Mouse (Mus musculus): Measurements from ENCODE around the gene Otub1. TPM values are rescaled to one million over a fixed set of nuclear protein-coding genes. Genes with fewer than 3 reads are reported as not detected.

Gene Otub1
- total RNA-seq, 2 experiments from 2014 or later: 77.4 to 79.9 TPM

- peak in 1 of 2 experiments; percentile 35 for DNase-seq
Measured at GRCm38 (mm10) chr19:7180756-7181405, 25.2 kb downstream of the Otub1 start.

DNA sequence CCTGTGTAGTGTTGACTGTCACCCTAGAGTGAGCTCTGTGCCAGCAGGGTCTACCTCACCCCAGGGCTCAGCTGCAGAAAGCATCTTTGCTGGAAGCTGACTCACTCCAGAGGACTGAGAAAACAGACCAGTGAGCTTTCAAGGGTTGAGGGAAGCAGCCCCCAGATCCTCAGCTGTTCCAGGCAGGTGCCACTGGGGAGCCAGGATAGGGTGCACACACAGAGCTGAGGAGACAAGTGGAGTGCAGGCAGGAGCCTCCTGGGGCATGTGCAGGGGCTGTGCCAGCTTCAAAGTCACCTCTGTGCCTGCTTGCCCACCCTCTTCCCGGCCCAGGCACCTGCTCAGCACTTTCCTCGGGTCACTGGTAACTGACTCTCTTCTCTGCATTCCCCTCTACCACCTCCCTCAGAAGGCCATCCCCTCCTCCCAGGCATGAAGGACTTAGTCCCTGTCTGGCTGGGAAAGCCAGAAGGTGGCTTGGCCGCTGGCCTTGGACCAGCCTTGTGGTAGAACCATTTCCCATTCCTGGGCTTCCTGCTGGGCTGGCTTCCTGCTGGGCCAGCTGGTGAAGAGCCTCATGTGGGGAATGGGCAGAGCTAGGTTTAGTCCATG lies 27.2 kb downstream of the Otub1 start:
- intact Hi-C loops (cut with DNase I): no loop called here
- DNase-seq: no peak

More at GRCm38 (mm10) chr19:7180756-7181405, 25.2 kb downstream of the Otub1 start:
- intact Hi-C loops (cut with DNase I): no loop called here

DNA sequence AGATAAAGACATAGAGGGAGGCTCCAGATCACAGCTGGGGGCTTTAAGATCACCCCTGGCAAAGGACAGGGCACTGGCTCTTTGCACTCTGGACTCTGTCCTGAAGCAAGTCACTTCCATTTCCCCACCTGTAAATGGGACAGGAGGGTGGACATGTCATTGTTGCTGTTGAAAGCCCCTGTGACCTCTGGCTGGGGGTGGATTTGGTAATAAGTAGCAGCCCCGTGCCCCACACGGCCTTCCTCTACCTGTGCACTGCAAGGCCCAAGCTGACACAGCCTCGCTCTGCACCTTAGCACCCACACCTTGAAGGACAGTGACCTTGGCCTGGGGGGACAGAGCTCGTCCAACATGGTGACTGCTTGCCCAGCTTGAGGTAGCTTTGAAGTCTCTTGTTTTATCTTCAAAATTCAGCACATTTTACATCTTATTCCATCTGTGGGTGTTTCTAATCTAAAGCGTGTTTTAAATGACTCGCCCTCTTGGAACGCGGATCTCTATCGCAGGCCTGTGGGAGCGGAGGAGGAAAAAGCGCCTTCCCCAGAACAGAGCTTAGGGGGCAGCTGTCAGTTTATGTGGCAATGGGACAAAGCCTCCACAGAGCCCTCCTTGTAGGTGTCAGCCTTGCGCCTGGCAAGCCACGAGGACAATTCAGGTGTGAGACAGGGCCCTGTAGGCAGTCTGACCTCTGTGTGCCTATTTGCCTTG lies 28.2 kb downstream of the Otub1 start:
- intact Hi-C loops (cut with DNase I): no loop called here

DNA sequence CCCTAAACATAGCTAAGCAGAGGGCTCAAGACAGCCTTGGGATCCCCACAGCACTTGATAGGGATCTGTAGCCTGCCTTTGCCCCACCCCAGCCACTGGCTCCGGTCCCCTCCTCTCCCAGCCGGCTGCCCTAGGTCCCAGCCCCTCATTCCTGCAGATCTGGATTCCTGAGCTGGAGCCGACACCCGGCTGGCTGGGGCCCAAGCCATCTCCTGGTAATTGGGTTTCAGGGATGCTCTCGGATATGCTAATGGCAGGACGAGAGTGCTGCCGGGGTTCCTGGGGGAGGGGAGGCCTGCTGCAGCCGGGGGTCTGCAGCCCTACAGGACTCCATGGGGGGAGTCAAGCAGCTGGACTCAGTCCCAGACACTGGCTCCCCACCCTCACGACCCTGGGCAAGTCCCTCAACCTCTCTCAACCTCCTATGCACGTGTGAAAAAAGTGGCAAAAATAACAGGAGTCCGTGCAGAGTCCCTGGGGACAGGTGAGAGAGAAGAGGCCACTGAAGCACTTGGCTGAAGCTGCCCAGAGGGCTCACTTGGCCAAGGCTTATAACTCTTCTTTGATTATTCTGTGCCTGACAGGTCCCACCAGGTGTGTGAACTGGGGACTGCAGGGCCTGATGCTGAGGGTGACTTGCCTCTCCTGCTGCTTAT lies 29.9 kb downstream of the Otub1 start:
- intact Hi-C loops (cut with DNase I): no loop called here
- DNase-seq: no peak

More for the DNA sequence above, 28.2 kb downstream of the Otub1 start:
- no peak for DNase-seq

DNA sequence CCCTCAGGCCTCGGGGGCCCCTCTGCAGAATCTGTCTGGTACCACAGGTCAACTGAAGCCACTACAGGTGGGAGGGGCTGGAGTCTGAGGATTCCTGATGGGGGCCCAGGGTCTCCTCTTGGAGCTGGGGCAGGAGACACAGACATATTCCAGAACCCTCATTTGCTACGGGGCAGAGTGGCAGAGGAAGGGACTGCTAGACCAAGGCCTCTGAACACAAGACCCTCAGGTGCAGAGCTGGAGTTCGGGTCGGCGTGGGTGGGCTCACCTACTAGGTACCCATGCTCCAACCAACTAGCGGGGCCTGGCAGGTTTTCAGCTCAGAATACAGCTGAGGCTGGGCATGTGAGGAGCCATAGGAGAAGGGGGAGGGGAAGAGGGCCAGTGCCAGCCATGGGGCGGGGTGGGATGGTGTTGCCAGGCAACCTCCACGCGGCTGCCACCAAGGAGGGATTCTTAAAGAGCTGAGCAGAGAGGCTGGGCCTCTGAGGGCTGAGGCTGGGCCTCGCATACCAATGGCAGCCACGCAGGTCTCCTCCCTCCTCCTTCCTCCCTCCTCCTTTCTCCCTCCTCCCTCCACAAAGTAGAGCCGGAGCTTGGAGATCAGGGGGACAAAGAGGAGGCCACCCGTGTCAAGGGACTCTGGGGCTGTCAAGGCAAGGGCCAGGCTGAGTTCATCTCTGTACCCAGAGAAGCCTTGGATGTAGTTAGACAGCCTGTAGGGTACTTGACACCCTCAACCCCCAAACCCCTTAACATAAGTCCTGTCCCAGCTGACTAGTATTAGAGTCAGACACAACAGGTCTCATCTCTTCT lies 33.9 kb downstream of the Otub1 start:
- DNase-seq: no peak
- intact Hi-C loops (cut with DNase I): no loop called here

DNA sequence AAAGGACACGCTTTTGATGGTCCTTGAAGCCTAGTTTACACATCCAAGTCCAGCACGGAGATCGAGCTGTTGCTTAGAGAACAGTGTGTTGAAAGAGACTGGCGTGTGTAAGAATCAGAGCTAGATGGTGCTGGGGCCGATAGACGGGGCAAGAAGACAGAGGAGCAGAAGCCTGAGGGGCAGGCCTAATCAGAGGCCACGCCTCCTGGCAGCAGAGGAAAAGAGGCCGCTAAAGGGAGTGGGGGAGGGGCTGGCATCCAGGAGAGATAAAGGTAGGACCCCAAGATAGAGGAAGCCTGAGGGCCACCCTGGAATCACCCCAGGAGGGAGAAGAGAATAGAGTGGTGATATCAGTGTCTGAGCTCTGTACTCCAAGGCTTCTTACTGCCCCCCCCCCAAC lies 34.7 kb downstream of the Otub1 start:
- no peak for DNase-seq
- intact Hi-C loops (cut with DNase I): no loop called here

DNA sequence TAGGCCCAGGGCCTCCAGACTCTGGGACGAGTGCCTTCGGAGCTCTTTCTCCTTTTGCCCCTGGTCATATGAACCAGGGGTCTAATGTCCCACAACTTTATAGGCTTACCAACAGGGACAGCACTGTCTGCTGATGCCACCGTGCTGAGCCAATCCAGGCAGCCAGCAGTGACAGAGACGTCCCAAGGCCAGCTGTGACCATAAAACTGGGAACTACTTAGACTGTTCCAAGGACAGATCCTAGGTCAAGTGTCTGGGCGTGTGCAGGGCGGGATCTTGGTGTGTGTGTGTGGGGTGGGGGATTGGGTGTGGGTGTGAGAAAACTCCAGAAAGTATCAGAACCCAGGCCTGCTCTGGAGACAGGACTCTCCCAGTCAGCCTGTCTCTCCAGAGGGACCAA lies 35.2 kb downstream of the Otub1 start:
- no peak for DNase-seq
- intact Hi-C loops (cut with DNase I): no loop called here

DNA sequence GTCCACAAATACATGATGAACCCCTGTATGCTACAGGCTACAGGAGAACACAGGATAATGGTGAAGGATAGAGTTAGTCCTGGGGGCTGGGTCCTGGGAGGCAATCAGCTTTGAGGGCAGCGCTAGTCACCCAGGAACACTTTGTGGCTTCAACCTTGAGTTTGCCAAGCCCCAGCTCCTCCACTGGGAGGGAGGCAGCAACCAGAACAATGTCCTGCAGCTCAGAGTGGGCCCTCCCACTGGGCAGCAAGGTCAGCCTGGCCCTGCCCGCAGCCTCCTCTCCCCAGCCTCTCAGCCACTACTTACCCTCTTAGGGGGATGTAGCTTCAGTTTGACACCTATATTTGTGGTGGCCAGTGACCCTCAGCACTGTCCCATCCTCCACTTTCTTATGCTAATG lies 37.7 kb downstream of the Otub1 start:
- no peak for DNase-seq
- intact Hi-C loops (cut with DNase I): no loop called here

DNA sequence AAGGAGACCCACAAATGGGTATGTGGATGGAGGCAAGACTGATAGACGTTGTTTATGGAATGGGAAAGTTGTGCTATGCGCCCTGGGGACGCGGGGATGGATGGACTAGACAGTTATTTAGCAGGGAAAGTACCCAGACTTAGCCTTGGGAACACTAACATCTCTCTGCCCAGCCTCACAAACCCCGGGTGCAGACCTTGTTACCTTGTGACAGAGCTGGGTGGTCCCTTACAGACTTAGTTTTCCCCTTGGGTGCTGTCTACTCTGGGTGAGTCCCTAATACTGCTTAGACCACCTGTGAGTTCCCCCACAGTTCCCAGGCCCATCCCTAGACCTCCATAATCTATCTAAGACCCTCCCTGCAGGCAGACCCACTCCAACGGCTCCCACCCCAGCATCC lies 39.3 kb downstream of the Otub1 start:
- intact Hi-C loops (cut with DNase I): no loop called here
- no peak for DNase-seq

DNA sequence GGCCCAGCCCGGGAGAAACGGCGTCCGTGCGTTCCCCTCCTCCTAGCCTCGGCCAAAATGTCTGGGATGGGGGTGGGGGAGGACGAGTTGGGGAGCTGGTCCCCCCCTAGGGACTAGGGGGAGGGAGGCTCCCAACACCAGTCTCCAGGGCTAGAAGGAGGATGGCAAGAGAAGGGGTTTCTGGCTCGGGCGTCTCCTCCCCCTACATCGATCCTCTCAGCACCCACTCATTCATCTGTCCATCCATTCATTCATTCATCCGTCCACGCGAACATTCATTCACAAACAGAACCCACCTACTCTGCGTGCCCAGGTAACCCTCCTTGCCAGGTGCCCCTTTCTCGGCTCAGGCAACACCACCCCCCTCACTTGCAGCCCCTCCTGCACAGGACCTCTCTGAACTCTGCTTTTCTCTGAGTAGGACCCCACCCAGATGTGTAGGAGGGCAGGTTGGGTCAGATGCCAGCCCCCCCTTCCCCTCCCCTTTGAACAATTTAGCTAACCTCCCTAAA lies 39.9 kb downstream of the Otub1 start:
- no peak for DNase-seq
- intact Hi-C loops (cut with DNase I): no loop called here

- DNase-seq: peak in 1 of 2 experiments; percentile 33
Measured at GRCm38 (mm10) chr19:7165509-7166199, 40.5 kb downstream of the Otub1 start.

DNA sequence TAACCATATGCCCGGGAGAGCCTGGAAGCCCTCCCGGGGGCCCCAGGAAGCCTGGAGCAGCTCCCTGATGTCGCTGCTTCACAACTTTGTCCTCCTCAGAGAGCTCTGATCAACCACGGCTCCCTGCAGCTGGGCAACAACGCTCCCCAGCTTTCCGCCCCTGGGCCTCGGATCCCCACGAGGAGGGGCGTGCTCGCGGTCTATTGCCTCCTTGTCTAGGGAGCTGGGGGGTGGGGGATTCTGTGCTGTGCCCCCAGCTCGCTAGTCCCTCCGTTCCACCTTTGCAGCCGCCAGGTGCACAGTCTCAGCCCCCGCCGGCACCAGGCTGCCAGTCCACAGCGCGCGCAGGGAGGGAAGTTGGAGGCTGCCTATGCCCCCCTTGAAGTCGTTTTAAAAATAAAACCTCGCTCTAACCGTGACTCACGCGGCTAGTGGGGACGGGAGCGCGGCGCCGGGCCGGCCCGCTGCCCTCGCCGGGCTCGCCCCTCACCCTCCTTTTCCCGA lies 41.2 kb downstream of the Otub1 start:
- DNase-seq: no peak

More at GRCm38 (mm10) chr19:7165509-7166199, 40.5 kb downstream of the Otub1 start:
- intact Hi-C loops (cut with DNase I): no loop called here

DNA sequence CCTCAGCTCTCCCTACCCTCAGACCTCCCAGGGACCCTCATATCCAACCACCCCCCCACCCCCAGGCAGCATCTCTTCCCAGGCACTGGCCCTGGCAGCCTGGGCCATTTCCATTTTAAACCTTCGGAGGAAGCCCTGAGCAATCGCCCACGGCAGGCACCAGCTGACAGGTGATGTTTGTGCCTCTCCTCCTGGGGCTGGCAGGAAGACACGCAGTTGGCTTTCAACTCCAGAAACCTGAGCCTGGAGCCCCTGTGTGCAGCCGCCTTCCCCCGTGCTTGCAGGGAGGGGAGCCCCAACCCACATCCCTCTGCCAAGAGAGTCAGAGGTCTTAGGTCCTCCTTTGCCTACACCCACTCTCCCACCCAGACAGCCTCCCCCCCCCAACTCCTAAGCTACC lies 41.9 kb downstream of the Otub1 start:
- intact Hi-C loops (cut with DNase I): no loop called here
- DNase-seq: no peak

More for the DNA sequence above, 41.2 kb downstream of the Otub1 start:
- intact Hi-C loops (cut with DNase I): no loop called here

DNA sequence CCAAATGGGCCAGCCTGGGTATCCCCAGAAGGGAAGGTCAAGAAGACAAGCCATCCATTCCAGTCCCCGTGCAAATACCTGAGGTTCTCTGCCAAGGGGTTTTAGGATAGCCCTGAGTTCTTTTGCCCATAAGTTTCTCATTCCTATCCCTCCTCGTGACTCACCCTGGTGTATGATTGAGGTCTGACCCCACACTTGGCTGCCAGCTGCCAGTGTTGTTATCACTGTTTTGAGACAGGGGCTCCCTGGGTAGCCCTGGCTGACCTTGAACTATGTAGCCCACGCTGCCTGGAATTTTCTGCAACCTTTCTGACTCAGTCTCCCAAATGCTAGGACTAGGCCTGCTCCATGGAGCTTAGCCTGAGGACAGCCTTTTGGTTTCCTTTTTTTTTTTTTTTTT lies 45.1 kb downstream of the Otub1 start:
- intact Hi-C loops (cut with DNase I): no loop called here

GRCm38 (mm10) chr19:7160151-7160906 lies 45.8 kb downstream of the Otub1 start:
- intact Hi-C loops (cut with DNase I): loop anchor here (1.0 kb wide), 1 partner anchor 92 kb away; no protein-coding TSS in a partner anchor
- DNase-seq: no peak

More for the DNA sequence above, 45.1 kb downstream of the Otub1 start:
- DNase-seq: no peak

- intact Hi-C loops (cut with DNase I): no loop called here
- no peak for DNase-seq
Measured at GRCm38 (mm10) chr19:7157734-7158133, 48.4 kb downstream of the Otub1 start.

DNA sequence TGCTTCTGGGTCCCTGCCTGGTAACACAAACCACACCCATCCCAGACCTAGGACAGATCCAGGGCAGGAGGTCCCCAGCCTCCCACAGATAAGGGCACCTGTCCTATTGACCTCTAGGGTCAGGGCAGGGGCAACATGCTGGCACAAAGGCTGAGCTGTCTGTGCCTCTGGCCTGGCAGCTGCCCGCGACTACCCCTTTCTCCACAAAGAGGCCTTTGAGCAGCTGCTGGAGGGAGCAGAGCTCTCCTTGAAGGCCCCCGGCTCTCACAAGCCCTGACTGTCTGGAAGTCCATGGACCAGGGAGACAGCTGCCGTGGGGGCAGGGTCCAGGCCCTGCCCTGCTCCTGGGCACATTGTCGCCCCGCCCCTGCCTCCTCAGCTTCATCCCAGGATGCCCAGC lies 50.9 kb downstream of the Otub1 start:
- no peak for DNase-seq
- intact Hi-C loops (cut with DNase I): no loop called here

DNA sequence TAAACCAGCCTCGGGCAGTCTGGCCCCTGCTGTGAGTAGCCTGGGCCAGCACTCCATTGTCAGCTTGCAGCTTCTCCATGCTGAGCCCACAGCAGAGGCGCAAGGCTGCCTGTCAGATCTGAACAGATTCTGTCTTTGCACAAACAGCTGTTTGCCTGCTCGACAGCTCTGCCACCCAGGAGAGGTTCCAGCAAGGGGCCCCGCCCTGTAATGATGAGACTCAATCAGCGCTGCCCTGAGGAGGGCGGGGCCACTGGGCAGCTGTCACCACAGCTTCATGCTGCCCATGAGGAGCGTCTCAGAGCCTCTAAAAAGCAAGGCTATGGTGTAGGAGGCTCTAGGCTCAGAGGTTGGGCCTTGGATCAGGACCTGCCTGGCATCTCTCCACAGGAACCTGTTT lies 52.9 kb downstream of the Otub1 start:
- intact Hi-C loops (cut with DNase I): no loop called here

More for the DNA sequence above, 52.9 kb downstream of the Otub1 start:
- DNase-seq: no peak
